In genomic region chr15:59158760-59159159, GRCm38 (mm10) we compare ENCODE assay signal across 14 mouse cellular contexts.
"Had no signal": no experiment of that assay in that cellular context is flagged by ENCODE, and none has a peak within 500 bp of the region (broad histone marks: within the 10 kb centered on the region; RNA-seq: fewer than 3 reads in every experiment).

No protein-coding gene starts in this region.

- H3K4me3 ChIP-seq: left cerebral cortex, adult 2 months; limb, embryonic 10.5 days; liver, embryonic 15.5 days; midbrain, embryonic 10.5 days; neural tube, embryonic 13.5 days; stomach, embryonic 15.5 days had no signal

- H3K9me3 ChIP-seq: limb, embryonic 10.5 days; liver, embryonic 15.5 days; neural tube, embryonic 13.5 days; stomach, embryonic 15.5 days had no signal

- H3K27me3 ChIP-seq: liver, embryonic 15.5 days; neural tube, embryonic 13.5 days; stomach, embryonic 15.5 days had no signal

- H3K4me1 ChIP-seq: liver, embryonic 15.5 days; stomach, embryonic 15.5 days had no signal

- H3K27ac ChIP-seq: left cerebral cortex, adult 2 months; limb, embryonic 10.5 days; liver, embryonic 15.5 days; midbrain, embryonic 10.5 days; neural tube, embryonic 13.5 days; stomach, embryonic 15.5 days had no signal

- ATAC-seq: lung, postnatal 0 days had no signal

- H3K36me3 ChIP-seq: limb, embryonic 10.5 days; liver, embryonic 15.5 days; midbrain, embryonic 10.5 days; neural tube, embryonic 13.5 days; stomach, embryonic 15.5 days had no signal

- DNase-seq: kidney, postnatal 25 days; lung, adult 2 months; lung, postnatal 36 days; midbrain, embryonic 14.5 days; retina, postnatal 1 day; thymus, adult 2 months; thymus, postnatal 25 days had no signal
